ENCODE assay signal across 21 mouse cellular contexts in the genomic region with DNA sequence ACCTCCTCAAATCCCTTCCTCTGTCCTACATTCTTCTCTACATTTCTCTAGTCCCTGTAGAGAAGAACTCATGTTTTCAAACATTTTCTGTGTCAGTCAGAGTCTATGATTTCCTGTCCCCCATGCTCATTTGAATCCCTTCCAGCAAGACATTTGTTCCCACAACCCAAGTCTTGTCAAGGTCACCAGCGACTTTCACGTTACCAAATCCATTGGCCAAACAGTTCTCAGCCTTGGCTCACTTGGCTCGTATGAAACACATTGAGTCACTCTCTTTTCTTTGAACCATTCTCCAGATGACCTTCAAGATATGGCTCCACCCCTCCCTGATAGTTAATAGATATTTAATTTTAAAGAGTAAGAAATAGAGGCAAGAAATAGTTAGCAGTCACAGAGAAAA. TPM values are rescaled to one million over a fixed set of nuclear protein-coding genes. Genes with fewer than 3 reads are reported as not detected.
"Had no signal": no experiment of that assay in that cellular context is flagged by ENCODE, and none has a peak within 500 bp of the region (broad histone marks: within the 10 kb centered on the region; RNA-seq: fewer than 3 reads in every experiment).

No protein-coding gene starts in this region.

- H3K9ac ChIP-seq: limb, embryonic 13.5 days; liver, embryonic 15.5 days; midbrain, embryonic 15.5 days; neural tube, embryonic 12.5 days had no signal

- ATAC-seq: midbrain, embryonic 15.5 days had no signal

- DNase-seq: kidney, adult 2 months; kidney, postnatal 25 days; layer of hippocampus, postnatal 36 days; lung, postnatal 36 days; retina, postnatal 1 day; right cerebral cortex, postnatal 4 days; spleen, adult 18-20 months; thymus, adult 18-20 months; thymus, postnatal 14 days had no signal

- H3K4me2 ChIP-seq: limb, embryonic 13.5 days; liver, embryonic 11.5 days; liver, embryonic 15.5 days; midbrain, embryonic 11.5 days; midbrain, embryonic 15.5 days; neural tube, embryonic 12.5 days had no signal

- H3K4me1 ChIP-seq: liver, embryonic 15.5 days; midbrain, embryonic 15.5 days had no signal

- H3K4me3 ChIP-seq: limb, embryonic 13.5 days; liver, embryonic 15.5 days; midbrain, embryonic 15.5 days; neural tube, embryonic 12.5 days had no signal

- H3K27me3 ChIP-seq: limb, embryonic 13.5 days; midbrain, embryonic 15.5 days; neural tube, embryonic 12.5 days had no signal

- H3K27ac ChIP-seq: limb, embryonic 13.5 days; liver, embryonic 15.5 days; midbrain, embryonic 15.5 days; neural tube, embryonic 12.5 days had no signal

- H3K9me3 ChIP-seq: limb, embryonic 13.5 days; liver, embryonic 15.5 days; midbrain, embryonic 15.5 days; neural tube, embryonic 12.5 days had no signal

- H3K36me3 ChIP-seq: limb, embryonic 13.5 days; liver, embryonic 15.5 days; midbrain, embryonic 15.5 days; neural tube, embryonic 12.5 days had no signal

RNA-seq across cellular contexts. Expression of gene Erv3, which starts 55.7 kb away (rescaled TPM):
- total RNA-seq: megakaryocyte, adult 5-6 weeks; monocyte, adult 5-6 weeks; neutrophil, adult 5-6 weeks had no signal
- polyA plus RNA-seq: kidney, adult 2 months; kidney, embryonic 16.5 days; limb, embryonic 13.5 days; liver, embryonic 11.5 days; liver, embryonic 15.5 days; lung, embryonic 16.5 days; midbrain, embryonic 11.5 days; midbrain, embryonic 15.5 days; neural tube, embryonic 12.5 days; stomach, embryonic 14.5 days had no signal
